Mouse (Mus musculus): ENCODE measurements at regions not wholly inside any gene's neighbourhood (a gene's known extent, or its start where the extent isn't known, plus 50 kb on each side); places are given as distances from the start of the nearest gene placed in this dataset.
A peak's percentile ranks its signal among the peaks of the same experiment; 100 is the strongest.

DNA sequence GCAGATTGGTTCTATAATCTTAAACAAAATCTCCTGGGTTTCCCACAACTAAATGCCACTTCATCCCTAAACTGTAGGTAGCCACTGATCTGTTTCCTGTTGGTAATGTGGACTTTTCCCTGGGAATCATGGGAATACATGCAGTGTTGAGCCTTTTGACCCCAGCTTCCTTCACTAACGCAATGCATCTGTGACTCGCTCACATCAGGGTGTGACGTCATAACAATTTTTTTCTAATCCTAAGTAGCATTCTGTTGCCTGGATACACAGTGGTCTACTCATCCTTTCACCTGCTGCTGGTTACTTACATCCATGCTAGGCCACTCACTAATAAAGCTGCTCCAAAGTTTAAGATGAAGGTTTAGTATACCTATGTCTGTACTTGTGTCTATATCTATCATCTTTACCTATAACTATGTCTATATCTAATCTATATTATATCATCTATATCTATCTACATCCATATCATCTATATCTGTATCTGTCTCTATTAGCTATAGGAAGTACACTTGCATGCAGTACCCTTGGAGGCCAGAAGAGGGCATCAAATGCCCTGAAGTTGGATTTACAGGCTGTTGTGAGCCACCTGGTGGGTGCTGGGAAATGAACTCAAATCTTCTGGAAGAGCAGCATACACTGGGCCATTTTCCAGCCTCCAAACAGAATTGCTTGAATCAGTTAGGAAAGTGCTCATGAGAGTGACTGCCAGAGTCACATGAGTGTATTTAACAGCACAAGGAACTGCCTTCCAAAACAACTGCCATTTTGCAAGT is 157.5 kb upstream of the Rpl34 start:
- DNase-seq (ENCODE audit: extremely low read depth, low read depth), result peak; percentile 7

DNA sequence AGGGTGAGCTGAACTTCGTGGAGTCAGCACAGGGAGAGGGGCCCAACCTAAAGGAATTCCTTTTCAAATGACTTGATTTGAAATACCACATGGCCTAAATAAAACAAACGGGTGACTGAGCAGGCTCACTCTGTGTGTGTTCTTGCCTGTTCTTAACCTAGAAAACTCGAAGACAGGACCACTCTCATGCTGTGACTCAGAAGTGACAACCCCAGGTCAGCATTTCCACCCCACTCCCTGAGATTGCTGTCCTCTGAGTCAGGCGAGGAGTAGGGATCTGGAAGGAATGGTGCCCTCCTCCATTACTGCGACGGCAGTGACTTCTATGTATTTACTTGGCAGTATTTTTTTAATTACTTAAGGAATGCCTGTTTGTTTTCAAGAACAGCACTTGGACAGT is 155.8 kb upstream of the Rpl34 start:
- DNase-seq (ENCODE audit: extremely low read depth, low read depth), result no peak

DNA sequence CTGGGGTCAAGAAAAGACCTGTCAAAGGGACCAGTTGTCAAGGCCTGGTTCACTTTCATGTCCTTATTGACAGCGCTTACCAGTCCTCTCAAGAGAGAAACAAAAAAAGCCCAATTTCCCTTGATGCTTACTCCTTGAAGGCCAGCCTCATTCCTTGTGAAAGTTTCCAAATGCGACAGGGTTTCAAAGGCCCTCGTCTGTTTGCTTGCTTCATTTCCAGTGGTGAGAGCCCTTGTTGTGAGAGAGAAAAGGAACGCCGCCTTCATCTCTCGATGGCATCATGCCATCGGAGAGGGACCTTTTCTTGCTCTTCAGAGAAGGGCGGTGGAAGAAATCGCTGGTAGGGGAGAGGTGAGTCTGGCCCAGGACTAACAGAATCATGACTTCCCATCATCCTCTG is 154.2 kb upstream of the Rpl34 start:
- DNase-seq (ENCODE audit: extremely low read depth, low read depth), result no peak

DNA sequence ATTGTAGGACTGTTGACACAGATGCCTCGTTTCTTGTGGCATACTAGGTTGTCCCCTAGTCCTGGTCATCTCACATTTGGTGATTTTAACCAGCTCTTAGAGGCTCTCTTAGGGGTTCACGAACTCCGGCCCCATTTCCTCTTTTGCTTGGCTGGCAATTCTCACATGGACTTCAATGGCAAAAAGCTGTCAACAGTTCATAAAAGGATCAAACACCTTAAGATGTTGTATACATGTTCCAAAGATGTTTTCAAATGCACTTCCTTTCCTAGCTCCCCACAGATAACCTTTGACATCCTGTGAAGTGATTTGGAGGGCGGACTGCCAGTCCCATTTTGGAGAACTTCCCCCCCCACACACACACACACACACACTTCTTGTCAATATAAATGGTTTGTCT is 153.7 kb upstream of the Rpl34 start:
- no peak for DNase-seq (ENCODE audit: extremely low read depth, low read depth)

DNA sequence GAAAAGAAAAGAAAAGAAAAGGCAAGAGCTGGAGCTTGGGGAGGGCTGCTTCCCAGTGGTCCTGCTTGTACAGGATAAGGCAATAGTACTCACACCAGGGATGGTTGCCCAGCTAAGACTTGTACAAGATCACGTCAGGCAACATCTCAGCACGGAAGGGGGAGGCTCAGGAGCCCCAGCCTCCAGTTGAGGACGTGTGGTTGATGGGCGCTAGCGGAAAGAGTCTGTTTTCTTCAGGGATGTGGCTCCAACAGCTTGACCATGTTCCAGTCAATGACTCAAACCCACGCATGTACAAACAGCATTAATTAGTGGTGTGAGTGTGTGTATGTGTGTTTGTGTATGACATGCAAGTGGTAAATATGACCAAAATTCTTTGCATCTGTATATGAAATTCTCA is 153.1 kb upstream of the Rpl34 start:
- no peak for DNase-seq (ENCODE audit: extremely low read depth, low read depth)

DNA sequence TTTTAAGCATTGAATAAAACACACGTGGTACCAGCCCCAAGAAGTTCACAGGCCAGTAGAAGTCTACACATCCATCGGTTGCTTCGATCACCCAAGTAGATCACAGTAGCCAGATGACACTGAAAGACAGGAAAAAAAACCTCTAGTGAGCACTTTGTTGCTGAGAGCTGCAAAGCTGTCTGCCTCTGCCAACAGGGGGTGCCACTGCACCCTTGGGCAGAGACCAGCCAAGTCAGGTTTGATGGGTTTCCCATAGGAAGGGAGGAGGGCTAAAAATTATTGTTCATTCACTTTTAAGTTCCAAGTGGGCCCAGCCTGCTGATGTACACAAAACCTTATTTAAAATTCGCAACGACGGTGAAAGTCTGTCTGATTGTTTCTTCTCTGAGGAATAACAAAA is 150.3 kb upstream of the Rpl34 start:
- no peak for DNase-seq (ENCODE audit: extremely low read depth, low read depth)

DNA sequence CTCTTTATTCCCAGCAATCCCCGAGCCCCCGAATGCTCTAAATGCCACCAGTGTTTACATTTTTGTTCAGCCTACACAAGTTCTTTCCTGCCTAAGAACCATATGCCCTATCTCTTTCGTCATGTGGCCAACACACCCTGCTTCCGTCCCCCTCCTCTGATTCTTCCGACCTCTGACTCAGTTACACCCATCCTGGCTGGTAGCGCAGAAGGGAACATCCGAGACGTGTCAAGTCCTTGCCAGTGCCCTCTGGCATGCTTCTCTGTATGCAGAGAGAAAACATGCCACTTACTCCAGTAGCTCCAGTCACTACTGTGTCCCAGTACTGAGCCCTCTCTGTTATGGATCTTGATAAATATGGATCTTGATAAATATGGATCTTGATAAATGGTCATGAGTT is 149.3 kb upstream of the Rpl34 start:
- no peak for DNase-seq (ENCODE audit: extremely low read depth, low read depth)

DNA sequence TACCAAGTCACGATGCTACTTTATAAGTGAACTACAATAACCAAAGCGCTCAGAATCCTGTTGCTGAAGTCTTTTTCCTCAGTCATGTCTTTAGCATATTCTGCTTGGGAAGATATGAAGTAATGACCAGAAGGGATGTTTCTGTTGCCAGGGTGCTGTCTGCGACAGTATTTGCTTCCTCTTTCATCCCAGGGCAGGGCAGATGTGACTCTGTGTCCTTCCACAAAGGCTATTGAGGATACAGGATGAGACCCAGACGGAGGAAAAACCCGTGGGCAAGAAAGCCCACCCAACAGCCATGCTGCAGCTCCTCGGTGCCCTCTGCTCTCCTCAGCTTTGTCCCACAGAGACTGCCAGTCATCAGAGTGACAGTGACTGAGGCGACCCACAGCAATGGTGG is 148.6 kb upstream of the Rpl34 start:
- DNase-seq (ENCODE audit: extremely low read depth, low read depth), result no peak

DNA sequence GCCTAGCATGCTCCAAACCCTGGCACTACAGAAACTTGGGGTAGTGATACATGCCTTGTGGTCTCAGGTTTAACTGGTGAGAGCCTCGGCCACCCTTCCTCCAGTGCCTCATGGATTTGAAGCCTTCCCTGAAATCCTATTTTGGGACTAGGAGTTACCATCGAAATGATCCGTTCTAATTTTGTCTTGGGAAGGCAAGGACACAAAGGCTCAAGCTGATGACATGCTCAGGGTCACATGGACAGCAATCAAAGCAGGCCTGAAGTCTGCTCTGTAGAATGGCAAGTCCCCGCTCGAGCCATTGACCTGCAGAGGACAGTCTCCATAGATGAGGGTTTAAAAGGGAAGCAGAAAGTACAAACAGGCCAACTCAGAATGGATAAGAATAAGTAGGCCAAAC is 147.8 kb upstream of the Rpl34 start:
- no peak for DNase-seq (ENCODE audit: extremely low read depth, low read depth)

DNA sequence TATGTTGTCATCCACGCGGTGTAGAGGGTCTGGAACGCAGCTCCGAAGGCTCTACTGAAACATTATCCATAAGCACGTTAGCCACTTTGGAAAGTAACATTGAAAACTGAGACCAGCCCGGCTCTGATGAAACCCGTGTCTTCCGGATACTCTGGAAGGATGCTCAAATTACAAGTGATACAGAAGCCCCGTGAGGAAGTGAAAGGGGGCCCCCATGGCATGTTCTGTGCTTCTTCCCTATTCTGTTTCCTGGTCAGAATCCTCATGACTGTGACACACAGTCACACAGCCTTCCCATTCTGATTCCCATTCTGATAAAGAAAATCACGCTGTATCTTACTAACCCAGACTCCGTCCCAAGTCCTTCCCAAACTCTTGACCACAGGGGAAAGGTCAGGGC is 143.5 kb upstream of the Rpl34 start:
- DNase-seq (ENCODE audit: extremely low read depth, low read depth), result no peak

DNA sequence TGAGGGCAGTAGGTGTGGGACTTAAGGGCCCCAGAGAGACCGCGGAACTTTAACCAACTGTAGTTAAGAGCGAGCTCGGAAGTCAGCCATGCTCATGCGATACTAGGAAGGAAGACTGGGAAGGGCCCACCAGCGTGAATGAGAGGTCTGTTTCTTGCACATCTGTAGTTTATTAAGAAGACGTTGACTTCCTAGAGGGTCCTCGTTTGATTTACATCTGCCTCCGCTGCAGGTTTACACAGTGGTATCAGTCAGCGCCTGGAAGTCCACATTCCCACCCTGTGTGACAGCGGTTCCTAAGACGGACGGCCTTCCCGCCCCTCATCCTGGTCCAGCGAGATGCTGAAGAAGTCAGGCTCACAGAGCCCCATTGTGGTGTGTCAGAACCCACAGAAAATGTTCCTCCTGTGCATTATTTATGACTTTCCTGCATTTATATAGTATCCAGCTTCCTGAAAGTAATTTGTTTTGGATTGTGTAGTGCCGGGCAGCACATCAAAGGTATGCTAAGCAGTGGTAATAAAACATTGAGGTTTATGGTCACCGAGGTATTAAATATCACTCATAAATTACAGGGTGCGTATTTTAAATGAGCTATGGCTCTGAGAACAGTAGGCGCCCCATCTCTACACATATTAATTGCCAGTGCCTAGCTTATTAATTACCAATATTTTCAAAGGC is 136.9 kb upstream of the Rpl34 start:
- no peak for DNase-seq (ENCODE audit: extremely low read depth, low read depth)

DNA sequence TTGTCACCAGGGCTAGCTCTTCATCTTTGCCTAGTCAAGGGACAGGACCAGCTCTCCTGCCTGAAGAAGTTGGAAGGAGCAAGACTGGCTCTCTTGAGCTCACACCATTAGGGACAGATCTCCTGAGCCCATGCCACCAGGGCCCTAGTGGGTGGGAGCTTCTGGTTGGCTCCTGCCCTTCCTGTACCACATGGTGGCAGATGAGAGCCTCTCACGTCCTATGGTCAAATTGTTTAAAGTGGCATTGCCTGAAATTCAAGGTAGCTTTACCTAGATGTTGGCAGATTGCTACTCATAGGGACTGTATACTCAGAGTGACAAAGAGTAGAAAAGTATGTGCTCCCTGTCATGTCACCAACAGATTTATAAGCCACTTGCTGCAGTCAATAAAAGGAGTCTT is 134.6 kb upstream of the Rpl34 start:
- DNase-seq (ENCODE audit: extremely low read depth, low read depth), result no peak

DNA sequence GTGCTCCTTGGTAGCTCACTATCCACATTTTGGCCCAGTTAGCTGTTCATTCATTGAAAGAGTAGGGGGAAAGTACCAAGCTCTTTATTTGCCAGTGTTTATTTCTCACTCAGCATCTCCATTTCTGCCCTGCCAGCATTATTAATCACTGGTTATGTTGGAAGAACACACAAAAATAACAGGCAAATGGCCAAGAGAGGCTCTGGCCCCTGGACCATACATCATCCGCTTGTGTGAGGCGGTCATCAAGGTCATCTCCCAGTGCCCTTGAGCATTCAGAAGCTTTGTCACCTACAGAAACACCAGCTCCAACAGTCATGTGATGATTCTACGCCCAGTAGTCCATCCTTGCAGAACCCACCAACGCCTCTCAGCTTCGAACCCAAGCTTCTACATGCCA is 133.2 kb upstream of the Rpl34 start:
- no peak for DNase-seq (ENCODE audit: extremely low read depth, low read depth)

DNA sequence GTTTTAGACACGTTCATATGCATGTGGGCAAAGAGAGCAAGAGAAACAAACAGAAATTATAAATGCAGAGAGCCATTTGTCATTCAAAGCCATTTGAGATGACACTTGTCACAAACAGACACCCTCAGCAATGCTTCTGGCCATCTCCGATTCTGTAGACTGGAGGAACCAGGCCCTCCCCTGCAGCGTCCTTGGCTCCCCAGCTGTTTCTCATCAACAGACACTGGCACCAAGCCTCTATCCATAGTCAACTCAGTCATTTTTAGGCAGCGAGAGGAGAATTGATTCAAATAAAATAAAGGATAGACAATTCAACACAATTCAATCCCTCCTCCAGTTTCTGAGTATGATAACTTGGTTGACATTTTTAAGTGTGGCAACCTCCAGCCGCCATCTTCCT is 130.1 kb upstream of the Rpl34 start:
- no peak for DNase-seq (ENCODE audit: extremely low read depth, low read depth)

DNA sequence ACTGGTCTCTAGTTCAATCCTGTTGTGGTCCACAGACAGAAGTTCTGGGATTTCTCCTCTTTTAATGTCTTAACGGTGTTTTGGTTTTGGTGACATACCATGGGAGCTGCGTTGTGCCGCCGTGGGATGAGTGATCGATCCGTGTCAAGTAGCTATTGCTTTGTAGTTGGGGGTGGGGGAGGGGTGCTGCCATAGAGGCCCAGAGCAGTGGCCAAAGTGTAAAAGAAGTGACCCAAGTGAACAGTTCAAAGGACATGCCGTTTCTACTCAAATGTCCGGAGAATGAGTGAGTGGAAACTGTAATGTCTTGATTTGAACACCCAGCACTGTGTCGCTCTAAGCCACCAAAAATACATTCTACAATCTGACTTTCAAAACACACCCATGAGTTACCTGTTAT is 123.7 kb upstream of the Rpl34 start:
- DNase-seq (ENCODE audit: extremely low read depth, low read depth), result no peak

DNA sequence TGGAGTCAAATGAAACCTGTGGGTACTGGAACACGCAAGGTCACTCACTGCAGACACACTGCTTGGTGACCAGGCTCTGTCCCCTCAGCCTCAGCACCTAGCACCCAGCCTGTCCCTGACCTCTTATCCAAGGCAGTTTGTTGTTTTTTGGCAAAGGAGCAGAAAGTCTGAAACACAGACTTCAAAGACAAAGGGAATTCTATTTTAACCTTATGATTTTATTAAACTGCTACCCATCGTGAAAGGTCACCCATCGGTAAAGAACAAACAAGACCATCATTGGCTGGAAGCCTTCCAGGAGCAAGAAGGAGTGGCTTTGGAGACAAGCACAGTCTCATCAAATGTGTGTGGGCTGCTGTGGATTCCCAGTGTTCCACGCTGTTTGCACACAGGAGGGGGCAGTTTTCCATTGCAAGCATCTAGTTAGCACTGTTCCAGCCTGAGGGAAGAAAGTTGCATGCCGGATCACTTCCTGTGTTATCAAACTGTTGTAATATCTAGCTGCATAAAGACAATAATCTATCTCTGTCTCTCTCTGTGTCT is 120.6 kb upstream of the Rpl34 start:
- DNase-seq (ENCODE audit: extremely low read depth, low read depth), result no peak

DNA sequence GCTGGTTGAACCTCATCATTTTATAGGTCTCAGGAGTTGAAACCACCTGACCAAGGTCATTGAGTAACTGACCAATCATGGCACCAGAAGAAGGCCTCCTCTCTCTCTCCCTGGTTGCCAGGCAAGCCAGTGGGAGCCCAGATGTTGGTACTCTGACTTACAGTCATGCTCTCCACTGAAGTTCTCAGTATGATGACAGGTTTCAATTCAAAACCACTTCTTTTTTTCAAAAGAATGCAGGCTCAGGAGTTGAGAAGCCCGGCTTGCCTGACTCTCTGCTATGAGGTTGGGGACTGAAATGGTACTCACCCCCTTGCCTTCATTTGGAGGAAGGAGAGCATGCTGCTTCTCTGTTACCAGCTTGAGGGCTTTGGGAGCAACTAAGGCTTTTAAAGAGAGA is 111.6 kb upstream of the Rpl34 start:
- no peak for DNase-seq (ENCODE audit: extremely low read depth, low read depth)

DNA sequence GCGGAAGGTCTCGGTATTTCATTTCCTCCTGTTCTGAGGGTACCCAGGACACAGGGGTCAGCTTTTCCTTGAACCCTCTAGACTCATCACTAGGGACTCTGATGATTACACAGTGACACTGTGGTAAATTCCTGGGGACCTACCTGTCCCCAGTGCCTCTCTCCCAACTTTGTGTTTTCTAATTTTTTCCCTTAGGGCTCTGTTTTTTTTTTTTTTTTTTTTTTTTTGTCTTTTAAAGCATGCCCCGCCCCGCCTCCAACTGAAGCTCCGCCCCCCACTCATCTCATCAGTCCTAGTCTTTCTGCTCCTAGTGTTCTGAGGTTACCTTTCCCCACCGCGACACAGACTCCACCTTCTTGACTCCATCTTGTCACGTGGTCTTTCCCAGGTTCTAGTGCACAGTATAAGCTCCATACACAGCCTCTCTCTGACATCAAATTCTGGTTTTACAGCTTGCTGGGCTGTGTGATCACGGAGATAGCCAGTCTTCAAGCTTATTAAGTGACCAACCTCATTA is 109.8 kb upstream of the Rpl34 start:
- no peak for DNase-seq (ENCODE audit: extremely low read depth, low read depth)

DNA sequence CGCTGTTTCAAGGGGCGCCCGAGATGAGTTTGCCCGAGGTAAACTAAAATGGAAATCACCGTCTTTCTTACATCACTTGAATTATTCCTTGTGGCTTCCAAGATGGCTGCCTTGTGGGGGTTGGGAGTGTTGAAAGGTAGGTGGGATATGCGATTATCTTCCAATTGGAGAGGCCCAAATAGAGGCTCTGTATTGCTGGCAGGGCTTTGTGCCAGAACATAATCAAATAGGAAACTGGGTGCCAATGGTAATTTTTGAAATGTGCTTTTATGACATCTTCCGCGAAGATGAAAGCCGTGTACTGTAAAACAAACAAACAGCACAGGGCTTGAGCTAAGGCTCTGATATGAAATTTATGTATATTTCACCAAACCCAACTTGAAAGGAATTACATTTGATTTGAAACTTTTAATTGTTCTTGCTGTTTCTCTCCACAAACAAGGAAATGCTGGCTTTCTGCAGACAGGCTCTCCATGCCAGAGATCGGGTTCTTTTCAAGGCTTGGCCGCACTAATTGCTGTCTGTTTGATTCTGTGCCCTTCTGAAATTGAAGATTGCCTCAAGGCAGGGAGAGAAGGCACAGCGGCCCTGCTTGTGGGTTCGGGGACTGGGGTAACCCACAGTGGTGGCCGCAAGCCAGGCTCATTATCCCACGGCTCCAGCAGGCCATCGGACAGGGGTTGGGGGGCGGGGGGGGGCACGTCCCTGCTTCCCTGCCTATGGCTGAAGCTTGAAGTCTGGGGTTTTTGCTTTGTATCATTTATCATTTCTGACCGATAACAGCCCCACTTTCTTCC is 108.6 kb upstream of the Rpl34 start:
- no peak for DNase-seq (ENCODE audit: extremely low read depth, low read depth)

DNA sequence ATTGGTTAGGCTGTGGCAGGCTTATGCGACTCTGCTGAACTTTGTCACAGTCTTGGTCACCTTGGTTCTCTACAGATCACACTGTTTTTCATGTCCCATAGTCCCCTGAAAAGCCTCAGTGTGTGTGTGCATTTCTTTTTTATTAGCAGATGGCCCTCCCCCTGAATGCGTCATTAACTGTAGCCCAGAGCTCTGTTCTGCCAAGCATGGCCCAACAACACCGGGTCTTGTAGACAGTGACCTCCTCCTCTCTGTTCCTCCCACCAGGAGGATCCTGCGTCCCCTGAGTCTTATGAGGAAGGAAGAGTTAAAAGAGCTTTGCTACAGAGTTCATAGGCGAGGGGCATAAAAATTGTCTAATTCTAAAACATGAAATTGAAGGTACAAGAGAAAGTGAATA is 103.5 kb upstream of the Rpl34 start:
- no peak for DNase-seq (ENCODE audit: extremely low read depth, low read depth)

DNA sequence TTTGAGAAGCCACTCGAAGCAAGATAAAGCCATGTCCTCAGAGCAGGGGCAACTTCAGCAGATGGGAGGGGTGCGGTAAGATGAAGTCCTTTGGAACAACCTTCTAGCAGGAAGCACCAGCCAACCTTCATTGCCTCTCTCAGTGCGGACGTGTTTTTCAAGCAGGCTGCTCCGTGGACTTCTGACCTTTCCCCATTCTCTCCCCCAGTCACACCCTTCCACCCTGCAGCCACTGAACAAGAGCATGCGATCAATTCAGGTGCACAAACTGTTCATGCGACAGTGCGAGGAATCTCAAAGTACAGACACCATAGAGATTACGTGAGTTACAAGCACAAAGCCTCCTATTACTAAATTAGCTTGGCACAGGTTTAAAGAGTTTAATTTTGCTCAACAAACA is 102.9 kb upstream of the Rpl34 start:
- no peak for DNase-seq (ENCODE audit: extremely low read depth, low read depth)

DNA sequence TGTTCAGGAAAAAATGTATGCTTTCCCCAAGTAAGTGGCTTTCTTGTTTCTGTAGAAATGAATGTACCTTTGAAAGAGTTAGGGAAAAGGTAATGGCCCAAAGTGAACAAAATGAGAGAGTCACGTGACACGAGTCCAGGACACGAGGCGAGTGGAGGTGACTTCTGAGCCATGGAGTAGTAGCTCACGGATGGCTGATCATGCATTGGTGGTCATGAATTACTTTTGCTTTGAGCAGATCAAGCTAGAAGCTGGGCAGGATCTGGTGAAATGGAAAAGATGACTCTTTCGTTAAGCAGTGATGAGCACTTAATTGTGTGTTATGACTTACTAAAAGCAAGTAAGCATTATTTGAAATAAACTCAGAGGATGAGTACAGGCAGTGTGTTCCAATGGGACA is 101.6 kb upstream of the Rpl34 start:
- DNase-seq (ENCODE audit: extremely low read depth, low read depth), result no peak

Data from MEL-GATA-1-ER (cell line).